Comparison of ENCODE assay signal across 10 mouse cellular contexts in genomic region chr4:53117610-53118009, GRCm38 (mm10). TPM values are rescaled to one million over a fixed set of nuclear protein-coding genes. Genes with fewer than 3 reads are reported as not detected.
DNase-seq lines count a peak whose midpoint lies in the region; ATAC-seq and TF ChIP-seq lines count a peak whose summit lies in the region.
"Had no signal": no experiment of that assay in that cellular context is flagged by ENCODE, and none has a peak within 500 bp of the region (broad histone marks: within the 10 kb centered on the region; RNA-seq: fewer than 3 reads in every experiment).

No protein-coding gene starts in this region.

- TF ChIP-seq EP300 in heart, adult 2 months (IDR thresholded peaks at IDR 0.05; ENCODE audit: insufficient read depth, low read depth, low read length), result 0 out of 2 replicates have a peak, but pooled peaks have one; percentile 29

- no peak for ATAC-seq in midbrain, postnatal 0 days (ENCODE audit: low FRiP score)
- no peak for ATAC-seq in midbrain, embryonic 16.5 days
- no peak for ATAC-seq in monocyte, adult 5-6 weeks (replicated peaks; ENCODE audit: insufficient number of reproducible peaks, low FRiP score, low TSS enrichment, poor library complexity, severe bottlenecking)
- ATAC-seq: midbrain, embryonic 15.5 days had no signal

- H3K9ac ChIP-seq in heart, adult 2 months (ENCODE audit: low read depth, low read length), result no peak overlapping the region
- H3K9ac ChIP-seq in midbrain, postnatal 0 days (replicated peaks; ENCODE audit: low read length, poor library complexity, severe bottlenecking), result no peak overlapping the region
- H3K9ac ChIP-seq in midbrain, embryonic 16.5 days (ENCODE audit: low read depth, low read length), result no peak overlapping the region
- H3K9ac ChIP-seq: midbrain, embryonic 15.5 days had no signal

- H3K9me3 ChIP-seq in heart, embryonic 10.5 days, result no peaks in the 10 kb centered on the region
- no peaks in the 10 kb centered on the region for H3K9me3 ChIP-seq in midbrain, postnatal 0 days (ENCODE audit: low read length)
- H3K9me3 ChIP-seq in midbrain, embryonic 16.5 days (replicated peaks; ENCODE audit: control insufficient read depth, low read length, poor library complexity, severe bottlenecking), result no peaks in the 10 kb centered on the region
- H3K9me3 ChIP-seq in limb, embryonic 10.5 days (replicated peaks), result no peaks in the 10 kb centered on the region
- H3K9me3 ChIP-seq: midbrain, embryonic 15.5 days had no signal

- H3K36me3 ChIP-seq in heart, adult 2 months (ENCODE audit: control insufficient read depth, insufficient read depth, low read length), result peaks cover 14% of the 10 kb centered on the region
- H3K36me3 ChIP-seq in heart, embryonic 10.5 days, result peaks cover 3% of the 10 kb centered on the region; the same call in 1 of the 2 replicates
- 0 out of 2 replicates have a peak, but pooled peaks cover 3% of the 10 kb centered on the region for H3K36me3 ChIP-seq in midbrain, postnatal 0 days (ENCODE audit: insufficient read depth, low read length)
- no peaks in the 10 kb centered on the region for H3K36me3 ChIP-seq in midbrain, embryonic 16.5 days (ENCODE audit: control insufficient read depth, insufficient read depth, low read length)
- no peaks in the 10 kb centered on the region for H3K36me3 ChIP-seq in limb, embryonic 10.5 days
- H3K36me3 ChIP-seq: midbrain, embryonic 15.5 days had no signal

- H3K4me1 ChIP-seq in heart, adult 2 months (ENCODE audit: control insufficient read depth, insufficient read depth, low read length), result peaks cover 32% of the 10 kb centered on the region
- peaks cover 19% of the 10 kb centered on the region for H3K4me1 ChIP-seq in heart, embryonic 10.5 days
- no peaks in the 10 kb centered on the region for H3K4me1 ChIP-seq in midbrain, postnatal 0 days (ENCODE audit: insufficient read depth, low read length)
- no peaks in the 10 kb centered on the region for H3K4me1 ChIP-seq in midbrain, embryonic 16.5 days (ENCODE audit: control insufficient read depth, insufficient read depth, low read length)
- H3K4me1 ChIP-seq in limb, embryonic 10.5 days, result peaks cover 14% of the 10 kb centered on the region
- H3K4me1 ChIP-seq: midbrain, embryonic 15.5 days had no signal

- peak overlapping the region; percentile 42 for H3K27ac ChIP-seq in heart, adult 2 months
- no peak overlapping the region for H3K27ac ChIP-seq in heart, embryonic 10.5 days
- no peak overlapping the region for H3K27ac ChIP-seq in midbrain, postnatal 0 days (ENCODE audit: low read depth, low read length)
- no peak overlapping the region for H3K27ac ChIP-seq in midbrain, embryonic 16.5 days (ENCODE audit: low read length)
- no peak overlapping the region for H3K27ac ChIP-seq in limb, embryonic 10.5 days
- H3K27ac ChIP-seq: midbrain, embryonic 15.5 days had no signal

- no peak overlapping the region for H3K4me2 ChIP-seq in midbrain, postnatal 0 days (ENCODE audit: low read depth, low read length, poor library complexity, severe bottlenecking)
- H3K4me2 ChIP-seq in midbrain, embryonic 16.5 days (ENCODE audit: low read length), result no peak overlapping the region
- H3K4me2 ChIP-seq: midbrain, embryonic 15.5 days had no signal

- no peak for DNase-seq in heart, adult 2 months
- DNase-seq in heart, embryonic 10.5 days (ENCODE audit: low spot score), result no peak
- no peak for DNase-seq in midbrain, postnatal 0 days (ENCODE audit: low spot score)
- DNase-seq in brain, embryonic 14.5 days (ENCODE audit: low read depth), result peak; percentile 32
- peak; percentile 19 for DNase-seq in retina, embryonic 14.5 days (ENCODE audit: low spot score)
- no peak for DNase-seq in limb, embryonic 10.5 days (ENCODE audit: low spot score)
- DNase-seq: adrenal gland, adult 2 months had no signal

- H3K27me3 ChIP-seq in heart, adult 2 months (ENCODE audit: control insufficient read depth, insufficient read depth, low read length), result no peaks in the 10 kb centered on the region
- no peaks in the 10 kb centered on the region for H3K27me3 ChIP-seq in heart, embryonic 10.5 days (ENCODE audit: insufficient read depth, poor library complexity, severe bottlenecking)
- H3K27me3 ChIP-seq in midbrain, postnatal 0 days (ENCODE audit: insufficient read depth, low read length), result no peaks in the 10 kb centered on the region
- no peaks in the 10 kb centered on the region for H3K27me3 ChIP-seq in midbrain, embryonic 16.5 days (ENCODE audit: control insufficient read depth, insufficient read depth, low read depth, low read length)
- no peaks in the 10 kb centered on the region for H3K27me3 ChIP-seq in limb, embryonic 10.5 days (ENCODE audit: low read depth, poor library complexity, severe bottlenecking)
- H3K27me3 ChIP-seq: midbrain, embryonic 15.5 days had no signal

- TF ChIP-seq CTCF in heart, adult 2 months (IDR thresholded peaks at IDR 0.05), result peak; percentile 80
- peak; percentile 56 for TF ChIP-seq CTCF in midbrain, postnatal 0 days (IDR thresholded peaks at IDR 0.05)
- peak; percentile 52; the same call in 1 of the 2 replicates for TF ChIP-seq CTCF in brain, embryonic 14.5 days (IDR thresholded peaks at IDR 0.05; ENCODE audit: borderline replicate concordance, extremely low read depth, insufficient read depth, insufficient read length)

- H3K4me3 ChIP-seq in heart, adult 2 months, result no peak overlapping the region
- no peak overlapping the region for H3K4me3 ChIP-seq in heart, embryonic 10.5 days
- no peak overlapping the region for H3K4me3 ChIP-seq in midbrain, postnatal 0 days (ENCODE audit: low read depth, low read length)
- no peak overlapping the region for H3K4me3 ChIP-seq in midbrain, embryonic 16.5 days (ENCODE audit: low read depth, low read length)
- no peak overlapping the region for H3K4me3 ChIP-seq in limb, embryonic 10.5 days
- H3K4me3 ChIP-seq: midbrain, embryonic 15.5 days had no signal

- no peak for TF ChIP-seq POLR2A in heart, adult 2 months (IDR thresholded peaks at IDR 0.05; ENCODE audit: insufficient read depth, low read depth, low read length)
- no peak for TF ChIP-seq POLR2A in brain, embryonic 14.5 days (IDR thresholded peaks at IDR 0.05; ENCODE audit: borderline replicate concordance, extremely low read depth, insufficient read depth, insufficient read length, poor library complexity, severe bottlenecking)

- no peaks in the 10 kb centered on the region for H3K79me2 ChIP-seq in heart, adult 2 months (replicated peaks; ENCODE audit: control insufficient read depth, insufficient read depth, low read length)

- intact Hi-C loops in heart, adult 2 months (cut with DNase I), result loop anchor here (2.0 to 5.0 kb wide), 3 partner anchors 145 to 325 kb away; partner anchors contain the start of gene Slc44a1

RNA-seq across cellular contexts. Expression of gene Abca1, which starts 42.1 kb away (rescaled TPM):
- total RNA-seq in heart, adult 2 months (2021), result 10 to 100 TPM; 13.1 to 23.5 TPM
- 4.2 and 8.4 TPM in 2 replicates for polyA plus RNA-seq in heart, adult 2 months (2012; rRNA removed)
- 1.6 and 4.2 TPM in 2 replicates for polyA plus RNA-seq in heart, embryonic 10.5 days (2016; fragmentation: Nextera tagmentation; extraction: Ambion mirVana)
- 49.2 and 63.5 TPM in 2 replicates for total RNA-seq in midbrain, postnatal 0 days (2014; rRNA removed)
- 8.0 and 8.6 TPM in 2 replicates for polyA plus RNA-seq in midbrain, postnatal 0 days (2015; fragmentation: Nextera tagmentation; extraction: Ambion mirVana)
- 9.3 and 9.9 TPM in 2 replicates for polyA plus RNA-seq in midbrain, embryonic 16.5 days (2015; fragmentation: Nextera tagmentation; extraction: Ambion mirVana)
- 9.1 and 15.9 TPM in 2 replicates for polyA plus RNA-seq in brain, embryonic 14.5 days (2012; rRNA removed)
- polyA plus RNA-seq in limb, embryonic 10.5 days (2016; fragmentation: Nextera tagmentation; extraction: Ambion mirVana), result 2.3 and 3.2 TPM in 2 replicates
- 21.5 to 30.2 TPM (median 25.1 TPM) in 3 replicates for total RNA-seq in monocyte, adult 5-6 weeks (2017)

Comparison
In these comparisons a context has a peak if more than half of its experiments do, and no peak if none do; other contexts are left out.
1. DNase-seq: peak in brain, embryonic 14.5 days (single experiment) and retina, embryonic 14.5 days (single experiment); none in heart, adult 2 months (0 of 2), heart, embryonic 10.5 days (single experiment), midbrain, postnatal 0 days (single experiment) and limb, embryonic 10.5 days (single experiment).
2. Peak in every context shown above with its lines, with median percentiles within 50 percentile points of each other: CTCF ChIP-seq.